Mouse (Mus musculus): ENCODE data around the gene Fermt1. TPM values are rescaled to one million over a fixed set of nuclear protein-coding genes. Genes with fewer than 3 reads are reported as not detected.

Gene Fermt1
- 0.18 and 0.36 TPM in 2 replicates for polyA plus RNA-seq (2012; rRNA removed)

DNA sequence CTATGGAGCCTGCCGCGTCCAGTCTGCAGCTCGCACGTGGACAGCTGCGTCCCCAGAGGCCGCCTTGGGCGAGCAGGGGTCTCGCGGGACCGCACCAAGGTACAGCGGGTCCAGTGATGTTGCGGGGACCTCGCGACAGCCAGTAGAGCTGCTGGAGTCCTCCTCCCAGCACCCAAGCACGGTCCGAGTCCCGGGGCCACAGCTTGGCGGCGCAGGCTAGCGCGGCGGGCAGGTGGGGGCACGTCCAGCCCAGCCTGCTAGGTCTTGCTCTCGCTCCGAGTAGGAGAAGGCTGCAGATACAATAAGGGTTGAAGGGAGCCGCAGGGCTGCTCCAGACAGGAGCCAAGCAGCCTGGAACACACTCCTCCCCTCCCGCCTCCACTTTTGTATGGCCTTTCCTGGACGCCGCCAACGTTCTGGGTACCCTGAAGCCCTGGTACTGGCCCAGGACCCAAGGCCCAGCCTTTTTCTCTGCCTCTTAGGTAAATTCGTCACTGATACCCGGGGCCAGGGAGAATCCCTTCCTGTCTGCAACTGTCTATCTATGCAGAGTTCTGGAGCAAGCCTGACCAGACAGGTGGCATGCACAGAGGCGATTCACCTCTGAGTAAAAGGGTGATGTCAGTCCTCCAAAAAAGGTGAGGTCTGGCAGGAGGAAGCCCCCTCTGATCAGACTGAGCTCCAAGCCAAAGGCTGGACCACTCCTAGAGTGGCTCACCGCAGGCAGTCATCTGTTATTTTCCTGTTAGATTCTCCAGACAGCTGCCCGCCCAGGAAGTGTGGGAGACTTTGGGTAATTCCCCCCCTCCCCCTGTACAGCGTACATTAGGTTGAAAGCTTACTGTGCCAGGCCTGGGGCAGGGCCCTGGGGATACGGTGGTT, at the start of gene Fermt1:
TSS of gene Fermt1 (minus strand) at position 581 of the 882 bp plus-strand sequence.
- peak; percentile 39 for DNase-seq (ENCODE audit: low read depth)
- no peak for TF ChIP-seq CTCF (IDR thresholded peaks at IDR 0.05; ENCODE audit: borderline replicate concordance, extremely low read depth, insufficient read depth, insufficient read length)
- TF ChIP-seq POLR2A (IDR thresholded peaks at IDR 0.05; ENCODE audit: borderline replicate concordance, extremely low read depth, insufficient read depth, insufficient read length, poor library complexity, severe bottlenecking): no peak

DNA sequence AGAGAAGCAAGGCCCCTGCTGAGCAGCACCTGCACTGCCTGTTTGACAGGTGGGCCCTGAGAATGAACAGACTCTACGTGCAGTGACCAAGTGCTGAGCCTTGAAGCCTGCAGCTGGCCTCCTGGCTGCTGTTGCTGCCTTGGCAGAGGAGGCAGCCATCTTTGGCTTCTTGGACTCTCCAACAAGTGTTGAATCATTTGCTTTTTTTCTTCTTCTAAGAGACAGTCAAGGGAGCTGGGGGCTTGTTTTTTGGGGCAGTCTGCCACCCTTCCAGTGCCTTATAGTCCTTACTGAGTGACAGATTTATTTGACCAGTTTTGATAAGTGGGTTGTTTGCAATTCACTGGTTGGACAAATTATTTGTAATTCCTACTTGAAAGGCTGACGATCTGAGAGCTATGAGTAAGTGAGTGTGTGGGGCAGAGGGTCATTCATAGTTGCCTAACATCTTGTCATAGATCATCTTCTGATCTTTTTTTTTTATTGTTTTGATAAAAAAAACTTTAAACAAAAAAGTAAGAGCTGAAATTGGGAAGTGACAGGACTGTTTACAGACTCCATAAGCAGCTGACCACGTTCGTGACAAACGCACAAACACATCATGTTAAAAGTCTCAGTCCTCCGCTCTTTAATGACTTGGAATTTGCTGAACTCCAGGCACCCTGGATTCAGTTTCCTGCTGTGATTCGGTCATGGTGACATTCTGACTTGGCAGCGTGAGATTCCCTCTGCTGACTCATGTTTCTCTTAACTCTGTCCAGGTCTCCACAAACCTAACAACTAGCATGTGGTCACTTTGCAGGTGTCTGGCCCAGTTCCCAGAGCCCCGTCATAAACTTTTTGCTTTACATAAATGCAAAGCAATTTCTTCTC, 47.2 kb upstream of the Fermt1 start:
- no peak for TF ChIP-seq POLR2A (IDR thresholded peaks at IDR 0.05; ENCODE audit: borderline replicate concordance, extremely low read depth, insufficient read depth, insufficient read length, poor library complexity, severe bottlenecking)
- TF ChIP-seq CTCF (IDR thresholded peaks at IDR 0.05; ENCODE audit: borderline replicate concordance, extremely low read depth, insufficient read depth, insufficient read length): no peak
- DNase-seq (ENCODE audit: low read depth): peak; percentile 8

DNA sequence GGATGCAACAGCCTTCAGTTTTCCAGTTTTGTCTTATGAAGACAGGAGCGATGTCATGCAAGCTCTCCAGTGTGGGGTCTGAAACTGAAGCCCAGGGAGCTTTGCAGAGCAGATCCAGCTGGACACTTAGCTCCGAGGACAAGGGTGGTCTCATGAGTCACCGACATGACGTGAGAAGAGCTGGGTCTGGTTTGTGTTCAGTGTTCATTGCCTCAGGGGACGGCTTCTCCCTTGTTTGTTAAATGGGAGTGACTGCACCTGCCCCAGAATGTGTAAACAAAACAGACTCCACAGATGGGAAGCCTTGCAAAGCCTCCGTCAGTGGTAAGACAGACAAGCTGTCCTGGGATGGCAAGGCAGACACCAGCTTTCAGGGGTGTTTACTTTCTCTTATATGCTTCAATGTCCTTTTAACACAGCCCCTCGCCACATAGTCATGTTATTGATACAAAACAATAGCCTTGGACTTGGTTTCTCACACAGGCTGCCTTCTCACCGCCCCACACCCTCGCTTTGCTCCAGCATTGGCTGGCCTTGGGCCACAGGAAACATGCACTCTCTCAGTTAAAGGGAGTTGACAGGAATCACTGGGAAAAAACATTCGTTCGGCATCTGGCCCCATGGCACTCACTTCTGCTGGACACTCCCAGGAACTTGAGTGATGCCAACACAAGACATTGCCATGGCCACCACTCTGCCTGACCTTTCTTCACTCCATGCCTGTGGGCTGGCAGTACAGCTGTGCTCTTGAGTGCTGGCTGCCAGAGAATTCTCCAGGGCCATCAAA, 44.3 kb upstream of the Fermt1 start:
- peak; percentile 20 for DNase-seq (ENCODE audit: low read depth)
- no peak for TF ChIP-seq POLR2A (IDR thresholded peaks at IDR 0.05; ENCODE audit: borderline replicate concordance, extremely low read depth, insufficient read depth, insufficient read length, poor library complexity, severe bottlenecking)
- TF ChIP-seq CTCF (IDR thresholded peaks at IDR 0.05; ENCODE audit: borderline replicate concordance, extremely low read depth, insufficient read depth, insufficient read length): no peak

DNA sequence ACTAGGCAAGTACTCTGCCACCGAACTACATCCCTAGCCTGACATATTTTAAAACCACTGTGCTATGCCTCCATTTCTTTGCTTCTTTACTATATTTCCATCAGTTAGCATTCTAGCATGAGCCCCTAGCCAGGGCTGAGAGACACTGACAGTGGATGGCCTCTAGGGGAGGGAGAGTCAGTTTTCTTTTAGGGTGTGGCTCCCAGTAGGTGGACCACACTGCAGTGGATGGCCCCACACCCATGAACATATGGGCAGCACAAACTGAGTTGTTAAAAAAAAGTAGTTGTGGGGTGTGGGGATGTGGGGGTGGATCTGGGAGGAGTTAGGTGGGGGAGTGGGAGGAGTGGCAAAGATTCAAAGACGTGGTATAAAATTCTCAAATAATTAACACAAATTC, 27.6 kb upstream of the Fermt1 start:
- TF ChIP-seq POLR2A (IDR thresholded peaks at IDR 0.05; ENCODE audit: borderline replicate concordance, extremely low read depth, insufficient read depth, insufficient read length, poor library complexity, severe bottlenecking): no peak
- DNase-seq (ENCODE audit: low read depth): no peak

DNA sequence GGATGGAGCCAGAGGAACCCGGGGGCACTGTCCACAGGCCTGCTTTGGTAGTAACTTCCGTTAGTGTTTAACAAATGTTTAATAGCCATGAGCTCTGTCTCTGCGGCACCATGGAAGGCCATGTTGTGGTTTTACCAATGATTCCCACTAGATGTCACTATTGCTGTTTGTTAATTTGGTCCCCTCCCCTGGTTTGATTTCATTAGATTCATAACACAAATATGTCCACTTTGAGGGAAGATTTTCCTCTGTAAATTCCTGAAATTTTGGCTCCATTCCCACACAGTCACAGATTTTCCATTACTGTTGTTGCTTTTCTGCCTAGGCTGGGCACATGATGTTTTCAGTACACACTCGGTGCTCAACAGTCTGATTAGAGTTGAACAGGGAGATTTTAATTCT, 25.1 kb upstream of the Fermt1 start:
- DNase-seq (ENCODE audit: low read depth): peak; percentile 75
- TF ChIP-seq CTCF (IDR thresholded peaks at IDR 0.05; ENCODE audit: borderline replicate concordance, extremely low read depth, insufficient read depth, insufficient read length): peak; percentile 53; the same call in 1 of the 2 replicates
- TF ChIP-seq POLR2A (IDR thresholded peaks at IDR 0.05; ENCODE audit: borderline replicate concordance, extremely low read depth, insufficient read depth, insufficient read length, poor library complexity, severe bottlenecking): no peak

DNA sequence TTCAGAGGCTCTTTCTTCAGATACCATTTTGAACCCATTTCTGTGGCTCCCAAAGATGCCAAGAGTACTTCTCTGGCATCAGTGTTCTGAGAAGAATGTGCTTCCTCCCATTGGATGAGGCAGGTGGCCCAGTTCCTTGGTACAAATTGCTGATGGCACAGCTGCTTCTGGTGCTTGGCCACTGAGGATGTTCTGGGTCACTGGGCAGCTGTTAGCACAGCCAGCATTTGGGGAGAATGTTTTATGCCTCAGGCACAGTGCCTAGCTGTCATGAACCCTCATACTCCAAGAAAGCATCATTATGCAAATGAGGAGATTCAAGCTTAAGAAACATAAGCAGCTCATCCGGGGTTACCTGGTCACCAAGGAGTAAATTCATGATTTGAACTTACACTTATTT, 12.1 kb upstream of the Fermt1 start:
- no peak for TF ChIP-seq POLR2A (IDR thresholded peaks at IDR 0.05; ENCODE audit: borderline replicate concordance, extremely low read depth, insufficient read depth, insufficient read length, poor library complexity, severe bottlenecking)
- TF ChIP-seq CTCF (IDR thresholded peaks at IDR 0.05; ENCODE audit: borderline replicate concordance, extremely low read depth, insufficient read depth, insufficient read length): no peak
- DNase-seq (ENCODE audit: low read depth): no peak

DNA sequence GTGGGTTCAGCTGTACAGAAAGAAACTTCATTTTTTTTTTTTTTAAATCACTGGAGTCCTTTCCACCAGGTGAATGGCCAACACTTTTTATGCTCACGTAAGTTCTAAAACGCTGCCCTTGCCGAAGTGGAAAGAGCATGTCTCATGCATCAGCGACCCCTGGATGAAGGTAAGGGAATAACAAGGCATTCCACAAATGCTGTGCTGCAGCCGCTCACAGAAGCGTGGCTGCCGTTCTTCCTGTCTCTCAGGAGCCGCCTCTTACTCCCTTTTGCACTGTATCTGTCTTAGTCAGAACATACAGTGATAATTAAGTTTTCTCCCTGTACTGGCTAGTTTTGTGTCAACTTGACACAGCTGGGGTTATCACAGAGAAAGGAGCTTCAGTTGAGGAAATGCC, 6.5 kb upstream of the Fermt1 start:
- peak; percentile 69 for DNase-seq (ENCODE audit: low read depth)

DNA sequence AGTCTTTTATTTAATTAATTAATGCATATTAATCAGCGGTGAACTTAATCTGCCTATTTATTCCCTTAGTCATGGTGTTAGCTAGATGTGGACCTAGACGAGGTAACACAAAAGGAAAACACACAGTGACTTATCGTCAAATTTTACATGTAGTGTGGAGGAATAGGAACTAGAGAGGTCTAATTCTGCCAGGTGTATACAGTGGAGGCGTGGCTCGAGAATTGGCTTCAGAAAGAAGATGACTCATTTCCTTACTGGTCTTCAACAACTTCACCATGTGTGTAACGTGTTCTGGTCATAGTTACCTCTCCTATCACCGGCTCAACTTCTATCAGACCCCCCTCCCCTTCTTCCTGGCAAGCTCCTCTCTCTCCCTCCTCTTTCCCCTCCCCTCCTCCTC, 2.5 kb upstream of the Fermt1 start:
- TF ChIP-seq POLR2A (IDR thresholded peaks at IDR 0.05; ENCODE audit: borderline replicate concordance, extremely low read depth, insufficient read depth, insufficient read length, poor library complexity, severe bottlenecking): no peak
- TF ChIP-seq CTCF (IDR thresholded peaks at IDR 0.05; ENCODE audit: borderline replicate concordance, extremely low read depth, insufficient read depth, insufficient read length): no peak

More for the DNA sequence above, 6.5 kb upstream of the Fermt1 start:
- peak; percentile 82 for TF ChIP-seq CTCF (IDR thresholded peaks at IDR 0.05; ENCODE audit: borderline replicate concordance, extremely low read depth, insufficient read depth, insufficient read length)
- TF ChIP-seq POLR2A (IDR thresholded peaks at IDR 0.05; ENCODE audit: borderline replicate concordance, extremely low read depth, insufficient read depth, insufficient read length, poor library complexity, severe bottlenecking): no peak

DNA sequence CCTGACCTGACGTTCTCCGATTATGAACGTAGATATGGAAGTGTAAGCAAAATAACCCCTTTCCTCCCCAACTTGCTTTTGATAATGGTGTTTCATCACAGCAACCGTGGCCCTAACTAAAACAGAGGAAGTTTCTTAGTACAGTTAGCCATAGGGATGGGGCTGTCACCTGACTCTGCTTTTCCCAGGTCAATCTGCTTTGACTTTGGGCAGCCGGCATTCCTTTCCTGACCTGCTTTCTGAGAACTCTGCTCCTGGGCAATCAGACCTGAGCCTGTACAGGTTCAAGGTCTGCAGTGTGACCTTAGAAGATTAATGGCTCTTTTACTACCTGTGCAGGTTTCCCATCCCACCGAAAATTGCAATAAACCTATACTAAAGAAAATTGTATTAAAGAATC, 1.3 kb upstream of the Fermt1 start:
- TF ChIP-seq CTCF (IDR thresholded peaks at IDR 0.05; ENCODE audit: borderline replicate concordance, extremely low read depth, insufficient read depth, insufficient read length) (no peak), POLR2A (IDR thresholded peaks at IDR 0.05; ENCODE audit: borderline replicate concordance, extremely low read depth, insufficient read depth, insufficient read length, poor library complexity, severe bottlenecking) (no peak)
- no peak for DNase-seq (ENCODE audit: low read depth)

More for the DNA sequence above, 2.5 kb upstream of the Fermt1 start:
- DNase-seq (ENCODE audit: low read depth): no peak

DNA sequence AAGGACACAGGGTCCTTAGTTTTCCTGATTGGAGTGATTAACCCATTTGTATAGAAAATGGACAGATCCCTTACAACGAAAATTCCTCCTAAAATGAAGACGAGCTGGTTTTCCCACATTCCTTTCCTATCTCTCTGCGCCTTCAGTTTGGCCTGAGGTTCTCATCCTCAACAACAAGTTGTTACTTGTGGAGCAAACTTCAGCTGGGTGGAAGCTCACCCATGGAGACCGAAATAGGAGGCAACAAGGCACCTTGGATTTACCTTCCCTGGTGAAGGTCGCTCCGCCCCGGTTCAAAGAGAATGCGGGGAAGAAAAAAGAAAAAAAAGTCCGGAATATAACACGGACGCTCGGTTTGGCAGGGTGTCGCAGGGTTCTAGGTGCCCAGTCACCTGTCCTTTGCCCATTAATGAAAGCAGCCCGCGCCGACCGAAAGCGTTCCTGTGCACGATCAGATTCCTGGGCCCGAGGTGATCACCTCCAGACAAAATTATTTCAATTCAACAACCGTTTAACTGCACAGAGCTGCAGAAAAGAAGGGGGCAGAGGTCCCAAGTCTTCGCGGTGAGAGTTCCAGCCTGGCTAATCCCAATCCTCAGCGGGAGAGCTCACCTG, 888 bp downstream of the Fermt1 start:
- TF ChIP-seq CTCF (IDR thresholded peaks at IDR 0.05; ENCODE audit: borderline replicate concordance, extremely low read depth, insufficient read depth, insufficient read length) (no peak), POLR2A (IDR thresholded peaks at IDR 0.05; ENCODE audit: borderline replicate concordance, extremely low read depth, insufficient read depth, insufficient read length, poor library complexity, severe bottlenecking) (no peak)
- DNase-seq (ENCODE audit: low read depth): peak; percentile 25

All from brain, embryonic 14.5 days (tissue).